Mouse (Mus musculus) erythroblast, embryonic 14.5 days (primary cell): ENCODE data around the gene Pja2.

ENCODE experiments used
- GATA1 ChIP-seq: IDR thresholded peaks from 2 replicates; pipeline ENCODE4 v1.6.1; 2012; ENCODE audit warnings: low read length, inconsistent platforms, mixed read lengths
- TAL1 ChIP-seq: IDR thresholded peaks from 3 replicates; pipeline ENCODE4 v1.6.1; 2012; ENCODE audit warnings: low read length, inconsistent platforms, mixed read lengths

- no peak for TF ChIP-seq GATA1
- no peak for TF ChIP-seq TAL1
These were observed 7.2 kb downstream of the Pja2 start for GRCm38 (mm10) chr17:64324556-64324955.
